Comparison of ENCODE assay signal across 11 mouse cellular contexts in the genomic region with DNA sequence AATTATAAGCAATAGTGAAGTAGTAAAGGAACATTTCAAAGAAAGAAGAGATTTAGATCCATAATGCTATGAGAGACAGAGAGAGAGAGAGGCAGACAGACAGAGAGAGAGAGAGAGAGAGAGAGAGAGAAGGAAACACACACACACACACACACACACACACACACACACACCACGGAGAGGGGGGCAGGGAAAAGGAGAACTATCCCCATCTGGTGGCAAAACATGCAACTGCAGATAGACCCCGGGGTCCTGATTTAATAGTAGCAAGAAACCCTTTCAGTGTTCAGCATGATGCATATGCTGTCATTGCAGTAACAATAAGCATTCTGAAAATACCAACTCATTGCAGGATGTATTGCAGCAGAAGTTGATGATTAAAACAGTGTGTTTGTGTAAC.
DNase-seq lines count a peak whose midpoint lies in the region; ATAC-seq lines count a peak whose summit lies in the region.
"Had no signal": no experiment of that assay in that cellular context is flagged by ENCODE, and none has a peak within 500 bp of the region (broad histone marks: within the 10 kb centered on the region; RNA-seq: fewer than 3 reads in every experiment).

No protein-coding gene starts in this region.

- no peak overlapping the region for H3K4me3 ChIP-seq in forebrain, embryonic 13.5 days
- no peak overlapping the region for H3K4me3 ChIP-seq in neural tube, embryonic 11.5 days (ENCODE audit: low read depth, low read length)
- H3K4me3 ChIP-seq: erythroblast, embryonic 14.5 days had no signal

- ATAC-seq in forebrain, embryonic 13.5 days = peak; percentile 51; the same call in 1 of the 2 replicates
- 0 out of 2 replicates have a peak, but pooled peaks have one; percentile 20 for ATAC-seq in neural tube, embryonic 11.5 days (ENCODE audit: insufficient read depth, low FRiP score, low TSS enrichment)

- no peak overlapping the region for H3K9ac ChIP-seq in forebrain, embryonic 13.5 days
- H3K9ac ChIP-seq in neural tube, embryonic 11.5 days (ENCODE audit: low read length) = no peak overlapping the region

- H3K27me3 ChIP-seq in forebrain, embryonic 13.5 days = no peaks in the 10 kb centered on the region
- no peaks in the 10 kb centered on the region for H3K27me3 ChIP-seq in neural tube, embryonic 11.5 days (ENCODE audit: control insufficient read depth, insufficient read depth, low read length)
- H3K27me3 ChIP-seq: CH12.LX had no signal

- DNase-seq in embryo, embryonic 10.5 days (ENCODE audit: low spot score) = peak; percentile 76
- no peak for DNase-seq in embryo, embryonic 10 days (ENCODE audit: low spot score)
- DNase-seq in lung, postnatal 10 days = peak; percentile 8
- no peak for DNase-seq in lung, postnatal 14 days
- DNase-seq in neural tube, embryonic 11.5 days (ENCODE audit: low spot score) = peak; percentile 22
- no peak for DNase-seq in spleen, adult 18-20 months
- no peak for DNase-seq in B cell, adult 2 months
- DNase-seq: lung, postnatal 4 days had no signal

- no peaks in the 10 kb centered on the region for H3K4me1 ChIP-seq in forebrain, embryonic 13.5 days
- H3K4me1 ChIP-seq in neural tube, embryonic 11.5 days (ENCODE audit: control insufficient read depth, insufficient read depth, low read length) = no peaks in the 10 kb centered on the region

- no peaks in the 10 kb centered on the region for H3K9me3 ChIP-seq in forebrain, embryonic 13.5 days (replicated peaks)
- no peaks in the 10 kb centered on the region for H3K9me3 ChIP-seq in neural tube, embryonic 11.5 days (ENCODE audit: control insufficient read depth, low read length)

- no peak overlapping the region for H3K4me2 ChIP-seq in forebrain, embryonic 13.5 days
- H3K4me2 ChIP-seq in neural tube, embryonic 11.5 days (ENCODE audit: low read depth) = no peak overlapping the region

- H3K36me3 ChIP-seq in forebrain, embryonic 13.5 days (ENCODE audit: poor library complexity, severe bottlenecking) = no peaks in the 10 kb centered on the region; the same call in 1 of the 2 replicates
- H3K36me3 ChIP-seq in neural tube, embryonic 11.5 days (ENCODE audit: control insufficient read depth, insufficient read depth, low read length) = no peaks in the 10 kb centered on the region

- no peak overlapping the region for H3K27ac ChIP-seq in forebrain, embryonic 13.5 days
- no peak overlapping the region for H3K27ac ChIP-seq in neural tube, embryonic 11.5 days (ENCODE audit: low read depth, low read length)

- WGBS in forebrain, embryonic 13.5 days = 48% methylated on average over 1 of the region's 2 CpGs
- WGBS in neural tube, embryonic 11.5 days = 33% methylated on average over 2 of the region's 2 CpGs

Comparison
In these comparisons a context has a peak if more than half of its experiments do, and no peak if none do; other contexts are left out.
1. DNase-seq: peak in embryo, embryonic 10.5 days (single experiment), lung, postnatal 10 days (single experiment) and neural tube, embryonic 11.5 days (single experiment); none in embryo, embryonic 10 days (single experiment), lung, postnatal 14 days (single experiment), spleen, adult 18-20 months (0 of 2) and B cell, adult 2 months (0 of 2).